Mouse (Mus musculus): ENCODE measurements at regions not wholly inside any gene's neighbourhood (a gene's known extent, or its start where the extent isn't known, plus 50 kb on each side); places are given as distances from the start of the nearest gene placed in this dataset.

GRCm38 (mm10) chr5:39557376-39558001 lies 197.8 kb downstream of the Hs3st1 start:
- no peak for DNase-seq

- DNase-seq, result no peak
Measured at GRCm38 (mm10) chr5:39537044-39537443, 218.2 kb downstream of the Hs3st1 start.

GRCm38 (mm10) chr5:39536351-39536750 lies 218.9 kb downstream of the Hs3st1 start:
- DNase-seq, result no peak

GRCm38 (mm10) chr5:39510246-39510645 lies 245.0 kb downstream of the Hs3st1 start:
- DNase-seq, result no peak

- no peak for DNase-seq
Measured at GRCm38 (mm10) chr5:39482756-39483155, 272.5 kb downstream of the Hs3st1 start.

GRCm38 (mm10) chr5:39458116-39458525 lies 297.2 kb downstream of the Hs3st1 start:
- peak; percentile 71 to 84 for DNase-seq

- no peak for DNase-seq
Measured at GRCm38 (mm10) chr5:39453706-39454105, 301.6 kb downstream of the Hs3st1 start.

- DNase-seq, result no peak
Measured at GRCm38 (mm10) chr5:39440817-39441216, 314.5 kb downstream of the Hs3st1 start.

- DNase-seq, result no peak
Measured at GRCm38 (mm10) chr5:39437463-39438201, 317.6 kb downstream of the Hs3st1 start.

GRCm38 (mm10) chr5:39426053-39426452 lies 329.2 kb downstream of the Hs3st1 start:
- DNase-seq, result no peak

- DNase-seq, result no peak
Measured at GRCm38 (mm10) chr5:39423720-39424119, 331.6 kb downstream of the Hs3st1 start.

- peak; percentile 76 to 77 for DNase-seq
Measured at GRCm38 (mm10) chr5:39418795-39419194, 336.5 kb downstream of the Hs3st1 start.

- no peak for DNase-seq
Measured at GRCm38 (mm10) chr5:39417845-39418154, 337.5 kb downstream of the Hs3st1 start.

GRCm38 (mm10) chr5:39417121-39417844 lies 338.0 kb downstream of the Hs3st1 start:
- DNase-seq, result peak; percentile 6 to 25

- no peak for DNase-seq
Measured at GRCm38 (mm10) chr5:39416597-39417023, 338.7 kb downstream of the Hs3st1 start.

- no peak for DNase-seq
Measured at GRCm38 (mm10) chr5:39412756-39413155, 342.5 kb downstream of the Hs3st1 start.

- no peak for DNase-seq
Measured at GRCm38 (mm10) chr5:39390391-39390987, 364.8 kb downstream of the Hs3st1 start.

GRCm38 (mm10) chr5:39384410-39384809 lies 370.9 kb downstream of the Hs3st1 start:
- no peak for DNase-seq

GRCm38 (mm10) chr5:39374199-39374598 lies 381.1 kb downstream of the Hs3st1 start:
- no peak for DNase-seq

GRCm38 (mm10) chr5:39348680-39349079 lies 406.6 kb downstream of the Hs3st1 start:
- DNase-seq, result peak in 1 of 2 experiments; percentile 24

- DNase-seq, result no peak
Measured at GRCm38 (mm10) chr5:39347019-39347418, 408.3 kb downstream of the Hs3st1 start.

- DNase-seq, result no peak
Measured at GRCm38 (mm10) chr5:39337917-39338316, 417.4 kb downstream of the Hs3st1 start.

GRCm38 (mm10) chr5:39336484-39336985 lies 418.7 kb downstream of the Hs3st1 start:
- no peak for DNase-seq
